ENCODE assay signal across 21 mouse cellular contexts in genomic region chr17:65739874-65740725, GRCm38 (mm10). TPM values are rescaled to one million over a fixed set of nuclear protein-coding genes. Genes with fewer than 3 reads are reported as not detected.
DNase-seq lines count a peak whose midpoint lies in the region; ATAC-seq and TF ChIP-seq lines count a peak whose summit lies in the region.
"Had no signal": no experiment of that assay in that cellular context is flagged by ENCODE, and none has a peak within 500 bp of the region (broad histone marks: within the 10 kb centered on the region; RNA-seq: fewer than 3 reads in every experiment).

No protein-coding gene starts in this region.

- no peak for TF ChIP-seq POLR2A in CH12.LX (IDR thresholded peaks at IDR 0.05; ENCODE audit: low read depth, low read length)

- no peaks in the 10 kb centered on the region for H3K9me3 ChIP-seq in intestine, postnatal 0 days (ENCODE audit: control insufficient read depth)
- H3K9me3 ChIP-seq in intestine, embryonic 15.5 days = no peaks in the 10 kb centered on the region
- H3K9me3 ChIP-seq in CH12.LX (replicated peaks; ENCODE audit: low read length) = peaks cover 7% of the 10 kb centered on the region
- no peaks in the 10 kb centered on the region for H3K9me3 ChIP-seq in limb, embryonic 10.5 days (replicated peaks)
- H3K9me3 ChIP-seq: limb, embryonic 12.5 days; liver, embryonic 13.5 days; lung, embryonic 15.5 days; midbrain, embryonic 15.5 days; neural tube, embryonic 15.5 days had no signal

- 85% methylated on average over 15 of the region's 15 CpGs for WGBS in intestine, postnatal 0 days
- 86% methylated on average over 15 of the region's 15 CpGs for WGBS in intestine, embryonic 15.5 days
- 88% methylated on average over 15 of the region's 15 CpGs for WGBS in limb, embryonic 10.5 days

- peak; percentile 63; the same call in 1 of the 2 replicates for TF ChIP-seq EP300 in CH12.LX (IDR thresholded peaks at IDR 0.05; ENCODE audit: low read length)

- 0 out of 2 replicates have a peak, but pooled peaks have one; percentile 8 for ATAC-seq in intestine, postnatal 0 days
- no peak for ATAC-seq in intestine, embryonic 15.5 days
- ATAC-seq: midbrain, embryonic 15.5 days had no signal

- TF ChIP-seq CTCF in intestine, postnatal 0 days (IDR thresholded peaks at IDR 0.05; ENCODE audit: low read depth) = no peak
- no peak for TF ChIP-seq CTCF in CH12.LX (conservative IDR thresholded peaks at IDR 0.05 in 1 of 2, IDR thresholded peaks at IDR 0.05 in 1 of 2; ENCODE audit: low read depth in 2 of 2, low read length in 2 of 2)

- no peaks in the 10 kb centered on the region for H3K27me3 ChIP-seq in intestine, postnatal 0 days (replicated peaks; ENCODE audit: control insufficient read depth, insufficient read depth, low read length)
- no peaks in the 10 kb centered on the region for H3K27me3 ChIP-seq in intestine, embryonic 15.5 days (replicated peaks)
- no peaks in the 10 kb centered on the region for H3K27me3 ChIP-seq in CH12.LX (replicated peaks)
- H3K27me3 ChIP-seq in limb, embryonic 10.5 days (ENCODE audit: low read depth, poor library complexity, severe bottlenecking) = no peaks in the 10 kb centered on the region
- H3K27me3 ChIP-seq: limb, embryonic 12.5 days; liver, embryonic 13.5 days; lung, embryonic 15.5 days; midbrain, embryonic 15.5 days; neural tube, embryonic 15.5 days had no signal

- no peak overlapping the region for H3K4me2 ChIP-seq in intestine, postnatal 0 days (replicated peaks; ENCODE audit: low read depth)
- no peak overlapping the region for H3K4me2 ChIP-seq in intestine, embryonic 15.5 days (replicated peaks)
- H3K4me2 ChIP-seq in CH12.LX (ENCODE audit: insufficient read depth, low read depth, poor library complexity, severe bottlenecking) = 0 out of 2 replicates have a peak overlapping the region, but pooled peaks have one; percentile 13
- H3K4me2 ChIP-seq: limb, embryonic 12.5 days; liver, embryonic 13.5 days; lung, embryonic 15.5 days; midbrain, embryonic 15.5 days; neural tube, embryonic 15.5 days had no signal

- H3K27ac ChIP-seq in intestine, postnatal 0 days (ENCODE audit: low read depth, low read length) = no peak overlapping the region
- H3K27ac ChIP-seq in intestine, embryonic 15.5 days = no peak overlapping the region
- peak overlapping the region; percentile 43; the same call in 1 of the 2 replicates for H3K27ac ChIP-seq in CH12.LX (ENCODE audit: insufficient read depth, low read depth)
- no peak overlapping the region for H3K27ac ChIP-seq in limb, embryonic 10.5 days
- H3K27ac ChIP-seq: gastrocnemius, adult 2 months; limb, embryonic 12.5 days; liver, embryonic 13.5 days; lung, embryonic 15.5 days; midbrain, embryonic 15.5 days; neural tube, embryonic 15.5 days had no signal

- no peak overlapping the region for H3K4me3 ChIP-seq in intestine, postnatal 0 days (ENCODE audit: low read depth, low read length)
- no peak overlapping the region for H3K4me3 ChIP-seq in intestine, embryonic 15.5 days (replicated peaks)
- no peak overlapping the region for H3K4me3 ChIP-seq in CH12.LX (replicated peaks in 1 of 3; ENCODE audit: low read depth in 2 of 3, low read length in 2 of 3, poor library complexity in 1 of 3)
- H3K4me3 ChIP-seq in limb, embryonic 10.5 days = no peak overlapping the region
- H3K4me3 ChIP-seq: gastrocnemius, adult 2 months; limb, embryonic 12.5 days; liver, embryonic 13.5 days; lung, embryonic 15.5 days; midbrain, embryonic 15.5 days; neural tube, embryonic 15.5 days had no signal

- in situ Hi-C loops in CH12.LX (cut with MboI; ENCODE audit: low pct_ligation_motif_present, low pct_unique_long_range_greater_than_20kb, low sequenced_read_pairs) = no loop called here

- no peaks in the 10 kb centered on the region for H3K4me1 ChIP-seq in intestine, postnatal 0 days (replicated peaks; ENCODE audit: control insufficient read depth, insufficient read depth, low read length)
- 0 out of 2 replicates have a peak, but pooled peaks cover 3% of the 10 kb centered on the region for H3K4me1 ChIP-seq in intestine, embryonic 15.5 days (replicated peaks)
- H3K4me1 ChIP-seq in CH12.LX (ENCODE audit: control insufficient read depth in 1 of 2, insufficient read depth in 2 of 2) = peaks cover 8 to 28% of the 10 kb centered on the region in 2 experiments
- H3K4me1 ChIP-seq in limb, embryonic 10.5 days = peaks cover 28% of the 10 kb centered on the region
- H3K4me1 ChIP-seq: liver, embryonic 13.5 days; lung, embryonic 15.5 days had no signal

- H3K79me2 ChIP-seq in CH12.LX (replicated peaks; ENCODE audit: control insufficient read depth, extremely low read depth, insufficient read depth, poor library complexity, severe bottlenecking) = no peaks in the 10 kb centered on the region

- DNase-seq in 416B (ENCODE audit: low read depth) (peak; percentile 92), CH12.LX (ENCODE audit: extremely low read depth) (peak; percentile 74)
- DNase-seq in limb, embryonic 10.5 days (ENCODE audit: low spot score) = peak; percentile 22
- no peak for DNase-seq in embryo, embryonic 10.5 days (ENCODE audit: low spot score)
- DNase-seq in kidney, postnatal 4 days = no peak
- DNase-seq in right cerebral cortex, postnatal 36 days (ENCODE audit: low spot score in 2 of 2) = no peak
- DNase-seq: cerebellum, adult 9-11 months; embryo, embryonic 11 days; gastrocnemius, adult 2 months; kidney, adult 9 months; kidney, postnatal 25 days; layer of hippocampus, adult 9-11 months; liver, embryonic 13.5 days; lung, postnatal 4 days; right cerebral cortex, postnatal 4 days had no signal

- no peak overlapping the region for H3K9ac ChIP-seq in intestine, postnatal 0 days (ENCODE audit: low read depth, low read length)
- no peak overlapping the region for H3K9ac ChIP-seq in intestine, embryonic 15.5 days
- no peak overlapping the region for H3K9ac ChIP-seq in CH12.LX (ENCODE audit: insufficient read depth, low read depth)
- H3K9ac ChIP-seq: limb, embryonic 12.5 days; liver, embryonic 13.5 days; lung, embryonic 15.5 days; midbrain, embryonic 15.5 days; neural tube, embryonic 15.5 days had no signal

- no peak for TF ChIP-seq RAD21 in CH12.LX (IDR thresholded peaks at IDR 0.05; ENCODE audit: low read depth, low read length)

- H3K36me3 ChIP-seq in intestine, postnatal 0 days (ENCODE audit: control insufficient read depth, insufficient read depth) = no peaks in the 10 kb centered on the region; the same call in 1 of the 2 replicates
- no peaks in the 10 kb centered on the region for H3K36me3 ChIP-seq in intestine, embryonic 15.5 days
- H3K36me3 ChIP-seq in CH12.LX (replicated peaks in 1 of 2; ENCODE audit: control insufficient read depth in 1 of 2, insufficient read depth in 1 of 2, low read length in 1 of 2) = no peaks in the 10 kb centered on the region
- peaks cover 13% of the 10 kb centered on the region for H3K36me3 ChIP-seq in limb, embryonic 10.5 days
- H3K36me3 ChIP-seq: limb, embryonic 12.5 days; liver, embryonic 13.5 days; lung, embryonic 15.5 days; midbrain, embryonic 15.5 days; neural tube, embryonic 15.5 days had no signal

- dilution Hi-C loops in CH12.LX (cut with MboI; ENCODE audit: extremely low pct_ligation_motif_present, extremely low pct_unique_long_range_greater_than_20kb, low sequenced_read_pairs) = no loop called here

TF ChIP-seq in CH12.LX, 34 proteins besides CTCF, POLR2A, EP300 and RAD21:
- TF ChIP-seq IRF4 (IDR thresholded peaks at IDR 0.05; ENCODE audit: low read depth, low read length) = peak; percentile 64
- no peak for TF ChIP-seq MXI1 (IDR thresholded peaks at IDR 0.05; ENCODE audit: low read depth, low read length)
- no peak for TF ChIP-seq UBTF (IDR thresholded peaks at IDR 0.05; ENCODE audit: low read depth, low read length)
- peak; percentile 88 for TF ChIP-seq JUN (IDR thresholded peaks at IDR 0.05; ENCODE audit: insufficient read depth, low read depth, low read length)
- TF ChIP-seq BHLHE40 (IDR thresholded peaks at IDR 0.05; ENCODE audit: low read depth, low read length) = no peak
- TF ChIP-seq ZC3H11A (IDR thresholded peaks at IDR 0.05; ENCODE audit: low read depth, low read length) = no peak
- TF ChIP-seq ETS1 (conservative IDR thresholded peaks at IDR 0.05; ENCODE audit: low read depth, low read length) = peak; percentile 51
- peak; percentile 31; the same call in 1 of the 2 replicates for TF ChIP-seq TCF12 (IDR thresholded peaks at IDR 0.05; ENCODE audit: low read depth, low read length)
- TF ChIP-seq KAT2A (IDR thresholded peaks at IDR 0.05; ENCODE audit: insufficient replicate concordance, low read length) = no peak
- TF ChIP-seq MAZ (IDR thresholded peaks at IDR 0.05; ENCODE audit: low read depth, low read length) = no peak
- peak; percentile 55; the same call in 1 of the 2 replicates for TF ChIP-seq MEF2A (IDR thresholded peaks at IDR 0.05; ENCODE audit: borderline replicate concordance, low read depth, low read length)
- TF ChIP-seq NELFE (IDR thresholded peaks at IDR 0.05; ENCODE audit: low read depth, low read length) = no peak
- TF ChIP-seq MAX (IDR thresholded peaks at IDR 0.05; ENCODE audit: low read length) = 0 out of 2 replicates have a peak, but pooled peaks have one; percentile 24
- TF ChIP-seq MAFK (IDR thresholded peaks at IDR 0.05; ENCODE audit: insufficient replicate concordance, low read length) = no peak
- no peak for TF ChIP-seq CHD1 (IDR thresholded peaks at IDR 0.05; ENCODE audit: low read depth, low read length)
- no peak for TF ChIP-seq POLR2AphosphoS2 (IDR thresholded peaks at IDR 0.05; ENCODE audit: low read depth, low read length)
- peak; percentile 89 for TF ChIP-seq JUND (conservative IDR thresholded peaks at IDR 0.05; ENCODE audit: low read depth, low read length)
- TF ChIP-seq RCOR1 (conservative IDR thresholded peaks at IDR 0.05; ENCODE audit: low read depth, low read length) = no peak
- TF ChIP-seq USF1 (IDR thresholded peaks at IDR 0.05; ENCODE audit: low read depth, low read length) = no peak
TF ChIP-seq in CH12.LX: peak in this region for 7.

RNA-seq across cellular contexts. Expression of gene Rab31, which starts 32.5 kb away (rescaled TPM):
- 28.0 and 30.5 TPM in 2 replicates for polyA plus RNA-seq in intestine, postnatal 0 days (2015; fragmentation: Nextera tagmentation; extraction: Ambion mirVana)
- 26.6 and 32.5 TPM in 2 replicates for polyA plus RNA-seq in intestine, embryonic 15.5 days (2015; fragmentation: Nextera tagmentation; extraction: Ambion mirVana)
- total RNA-seq in CH12.LX (2012; rRNA removed) = 2.8 and 3.2 TPM in 2 replicates
- 0.82 and 1.2 TPM in 2 replicates for total RNA-seq in CH12.LX (2014; rRNA removed)
- polyA plus RNA-seq in CH12.LX (2012; ENCODE audit: insufficient read length, low read depth) = 0.48 and 0.79 TPM in 2 replicates
- 51.7 and 52.3 TPM in 2 replicates for polyA plus RNA-seq in limb, embryonic 10.5 days (2016; fragmentation: Nextera tagmentation; extraction: Ambion mirVana)

RNA-seq across cellular contexts. Expression of gene Ppp4r1, which starts 42.3 kb away (rescaled TPM):
- polyA plus RNA-seq in intestine, postnatal 0 days (2015; fragmentation: Nextera tagmentation; extraction: Ambion mirVana) = 28.7 and 30.0 TPM in 2 replicates
- 32.5 and 35.1 TPM in 2 replicates for polyA plus RNA-seq in intestine, embryonic 15.5 days (2015; fragmentation: Nextera tagmentation; extraction: Ambion mirVana)
- total RNA-seq in CH12.LX (2012; rRNA removed) (11.2 and 13.6 TPM in 2 replicates), CH12.LX (2014; rRNA removed) (12.9 and 13.0 TPM in 2 replicates)
- polyA plus RNA-seq in CH12.LX (2012; ENCODE audit: insufficient read length, low read depth) = 17.1 and 21.7 TPM in 2 replicates
- 65.1 and 67.5 TPM in 2 replicates for polyA plus RNA-seq in limb, embryonic 10.5 days (2016; fragmentation: Nextera tagmentation; extraction: Ambion mirVana)

Comparison
In these comparisons a context has a peak if more than half of its experiments do, and no peak if none do; other contexts are left out.
1. DNase-seq: peak in 416B (single experiment), CH12.LX (single experiment) and limb, embryonic 10.5 days (single experiment); none in embryo, embryonic 10.5 days (single experiment), kidney, postnatal 4 days (0 of 2) and right cerebral cortex, postnatal 36 days (0 of 2).
2. RNA of gene Rab31, which starts 32.5 kb away (polyA plus RNA-seq): 51.7 to 52.3 TPM in limb, embryonic 10.5 days, 26.6 to 32.5 TPM in intestine, embryonic 15.5 days and 28.0 to 30.5 TPM in intestine, postnatal 0 days; 0.48 to 0.79 TPM in CH12.LX; every median in the first group is over 10 times any median in the second.